Mouse (Mus musculus) hindbrain, embryonic 10.5 days (tissue): ENCODE data around the gene Pcnx. TPM values are rescaled to one million over a fixed set of nuclear protein-coding genes. Genes with fewer than 3 reads are reported as not detected.

Experiments used
- DNase-seq: peaks from one replicate; pipeline ENCODE4 v3.0.0-alpha.2; 2017; ENCODE audit warnings: low spot score
- H3K27ac ChIP-seq: fragments of 300-500 bp; sonication (generic); 2 replicates; pipeline ENCODE4 v1.5.1; 2016; ENCODE audit warnings: mild to moderate bottlenecking, moderate library complexity
- H3K27me3 ChIP-seq: fragments of 300-500 bp; sonication (generic); 2 replicates; pipeline ENCODE4 v1.6.1; 2016; ENCODE audit warnings: mild to moderate bottlenecking; ENCODE audit not compliant: poor library complexity, insufficient read depth, severe bottlenecking
- H3K36me3 ChIP-seq: fragments of 300-500 bp; sonication (generic); 2 replicates; pipeline ENCODE4 v1.6.1; 2016; ENCODE audit warnings: mild to moderate bottlenecking, moderate library complexity
- H3K4me1 ChIP-seq: fragments of 300-500 bp; sonication (generic); replicated peaks from 2 replicates; pipeline ENCODE4 v1.6.1; 2016; ENCODE audit warnings: mild to moderate bottlenecking
- H3K4me3 ChIP-seq: fragments of 300-500 bp; sonication (generic); 2 replicates; pipeline ENCODE4 v1.5.1; 2016; ENCODE audit warnings: mild to moderate bottlenecking, moderate library complexity
- H3K9me3 ChIP-seq: fragments of 300-500 bp; sonication (generic); 2 replicates; pipeline ENCODE4 v1.6.1; 2016; ENCODE audit warnings: mild to moderate bottlenecking, moderate library complexity
- WGBS: fragments of 180-500 bp; shearing (Covaris S2); methylation state at CpG from one replicate; pipeline ENCODE4 v1.1.7; 2016; 5-methylcytosine and 5-hydroxymethylcytosine counted together
- polyA plus RNA-seq: library from polyadenylated mRNA; unstranded; fragments of >200 nt; fragmentation: Nextera tagmentation; extraction: Ambion mirVana; gene quantifications from 2 replicates; pipeline ENCODE4 v1.2.1, GENCODE M21; 2016

Gene Pcnx
- polyA plus RNA-seq, result 8.9 and 9.0 TPM in 2 replicates

GRCm38 (mm10) chr12:81859351-81860307 lies at the start of gene Pcnx:
Gene Pcnx (plus strand): TSS chr12:81860023.
- peak within 1 kb of the TSS; percentile 99 for H3K4me3 ChIP-seq
- 2% methylated on average over 83 of the region's 83 CpGs for WGBS
- no peaks in the 10 kb centered on the region for H3K36me3 ChIP-seq
- peak within 1 kb of the TSS; percentile 98 for H3K27ac ChIP-seq
- peak; percentile 88 for DNase-seq
- no peaks in the 10 kb centered on the region for H3K9me3 ChIP-seq
- H3K4me1 ChIP-seq, result peaks cover 40% of the 10 kb centered on the region
- peaks cover 17% of the 10 kb centered on the region for H3K27me3 ChIP-seq

GRCm38 (mm10) chr12:81810417-81810816 lies 49.4 kb upstream of the Pcnx start:
- no peaks in the 10 kb centered on the region for H3K9me3 ChIP-seq
- H3K4me3 ChIP-seq, result no peak overlapping the region
- H3K36me3 ChIP-seq, result no peaks in the 10 kb centered on the region
- H3K27me3 ChIP-seq, result peaks cover 42% of the 10 kb centered on the region
- no peak for DNase-seq
- H3K27ac ChIP-seq, result 0 out of 2 replicates have a peak overlapping the region, but pooled peaks have one; percentile 12
- 49% methylated on average over 8 of the region's 8 CpGs for WGBS
- H3K4me1 ChIP-seq, result peaks cover 32% of the 10 kb centered on the region

- no peaks in the 10 kb centered on the region for H3K36me3 ChIP-seq
- no peak for DNase-seq
- H3K27me3 ChIP-seq, result peaks cover 15% of the 10 kb centered on the region
- H3K27ac ChIP-seq, result no peak overlapping the region
- 94% methylated on average over 5 of the region's 5 CpGs for WGBS
- no peak overlapping the region for H3K4me3 ChIP-seq
- peaks cover 17% of the 10 kb centered on the region for H3K4me1 ChIP-seq
- no peaks in the 10 kb centered on the region for H3K9me3 ChIP-seq
These were observed 45.1 kb upstream of the Pcnx start for GRCm38 (mm10) chr12:81814742-81815141.

- no peaks in the 10 kb centered on the region for H3K36me3 ChIP-seq
- DNase-seq, result peak; percentile 42
- WGBS, result 13% methylated on average over 10 of the region's 10 CpGs
- H3K4me1 ChIP-seq, result peaks cover 12% of the 10 kb centered on the region
- H3K4me3 ChIP-seq, result peak overlapping the region; percentile 38
- peak overlapping the region; percentile 80 for H3K27ac ChIP-seq
- no peaks in the 10 kb centered on the region for H3K9me3 ChIP-seq
- peaks cover 9% of the 10 kb centered on the region for H3K27me3 ChIP-seq
These were observed 43.3 kb upstream of the Pcnx start for GRCm38 (mm10) chr12:81816330-81817125.

- Histone ChIP-seq H3K36me3 (no peaks in the 10 kb centered on the region), H3K4me3 (peak overlapping the region; percentile 38), H3K27me3 (peaks cover 9% of the 10 kb centered on the region), H3K27ac (peak overlapping the region; percentile 80), H3K9me3 (no peaks in the 10 kb centered on the region), H3K4me1 (peaks cover 12% of the 10 kb centered on the region)
- peak; percentile 45 for DNase-seq
- 40% methylated on average over 6 of the region's 6 CpGs for WGBS
These were observed 42.7 kb upstream of the Pcnx start for GRCm38 (mm10) chr12:81817126-81817505.

GRCm38 (mm10) chr12:81820700-81821099 lies 39.1 kb upstream of the Pcnx start:
- Histone ChIP-seq H3K27me3 (no peaks in the 10 kb centered on the region), H3K9me3 (no peaks in the 10 kb centered on the region), H3K4me3 (no peak overlapping the region), H3K27ac (no peak overlapping the region), H3K4me1 (peaks cover 12% of the 10 kb centered on the region), H3K36me3 (no peaks in the 10 kb centered on the region)
- WGBS, result 84% methylated on average over 4 of the region's 4 CpGs
- DNase-seq, result no peak

- H3K4me3 ChIP-seq, result no peak overlapping the region
- WGBS, result 79% methylated on average over 4 of the region's 4 CpGs
- H3K27me3 ChIP-seq, result no peaks in the 10 kb centered on the region
- no peak for DNase-seq
- no peaks in the 10 kb centered on the region for H3K36me3 ChIP-seq
- H3K4me1 ChIP-seq, result peaks cover under 1% of the 10 kb centered on the region
- no peaks in the 10 kb centered on the region for H3K9me3 ChIP-seq
- no peak overlapping the region for H3K27ac ChIP-seq
These were observed 37.6 kb upstream of the Pcnx start for GRCm38 (mm10) chr12:81822176-81822575.

GRCm38 (mm10) chr12:81822778-81823480 lies 36.9 kb upstream of the Pcnx start:
- no peak for DNase-seq
- Histone ChIP-seq H3K36me3 (no peaks in the 10 kb centered on the region), H3K27me3 (no peaks in the 10 kb centered on the region), H3K4me1 (no peaks in the 10 kb centered on the region), H3K27ac (no peak overlapping the region), H3K4me3 (no peak overlapping the region), H3K9me3 (no peaks in the 10 kb centered on the region)
- WGBS, result 87% methylated on average over 4 of the region's 4 CpGs

- Histone ChIP-seq H3K4me1 (peaks cover 6% of the 10 kb centered on the region), H3K9me3 (no peaks in the 10 kb centered on the region), H3K27ac (no peak overlapping the region), H3K27me3 (0 out of 2 replicates have a peak, but pooled peaks cover 3% of the 10 kb centered on the region), H3K36me3 (no peaks in the 10 kb centered on the region), H3K4me3 (no peak overlapping the region)
- DNase-seq, result no peak
- 77% methylated on average over 2 of the region's 2 CpGs for WGBS
These were observed 31.5 kb upstream of the Pcnx start for GRCm38 (mm10) chr12:81828355-81828754.

GRCm38 (mm10) chr12:81832039-81832738 lies 27.6 kb upstream of the Pcnx start:
- Histone ChIP-seq H3K4me3 (no peak overlapping the region), H3K27me3 (0 out of 2 replicates have a peak, but pooled peaks cover 3% of the 10 kb centered on the region), H3K4me1 (peaks cover 12% of the 10 kb centered on the region), H3K27ac (no peak overlapping the region), H3K9me3 (no peaks in the 10 kb centered on the region), H3K36me3 (no peaks in the 10 kb centered on the region)
- WGBS, result 64% methylated on average over 5 of the region's 5 CpGs
- no peak for DNase-seq

- 0 out of 2 replicates have a peak, but pooled peaks cover 3% of the 10 kb centered on the region for H3K27me3 ChIP-seq
- 91% methylated on average over 2 of the region's 2 CpGs for WGBS
- H3K36me3 ChIP-seq, result no peaks in the 10 kb centered on the region
- H3K4me3 ChIP-seq, result no peak overlapping the region
- H3K27ac ChIP-seq, result no peak overlapping the region
- H3K4me1 ChIP-seq, result peaks cover 11% of the 10 kb centered on the region
- no peak for DNase-seq
- H3K9me3 ChIP-seq, result no peaks in the 10 kb centered on the region
These were observed 26.7 kb upstream of the Pcnx start for GRCm38 (mm10) chr12:81833094-81833493.

- H3K27ac ChIP-seq, result no peak overlapping the region
- no peak for DNase-seq
- no peaks in the 10 kb centered on the region for H3K36me3 ChIP-seq
- H3K4me3 ChIP-seq, result no peak overlapping the region
- no peaks in the 10 kb centered on the region for H3K9me3 ChIP-seq
- H3K27me3 ChIP-seq, result no peaks in the 10 kb centered on the region
- H3K4me1 ChIP-seq, result peaks cover 6% of the 10 kb centered on the region; the same call in 1 of the 2 replicates
- 81% methylated on average over 8 of the region's 8 CpGs for WGBS
These were observed 23.7 kb upstream of the Pcnx start for GRCm38 (mm10) chr12:81836162-81836561.
